Mouse (Mus musculus): ENCODE data around the gene Olfr692. TPM values are rescaled to one million over a fixed set of nuclear protein-coding genes. Genes with fewer than 3 reads are reported as not detected.
"Not testable (repeated sequence)": the region's sequence is repeated elsewhere in the genome, so short reads cannot be mapped to it uniquely, and the experiment has no call there.

Olfr692 gene
- not detected in 2 replicates for polyA plus RNA-seq (2011; ENCODE audit: insufficient read depth, insufficient read length, low read depth, missing spikeins)

- Histone ChIP-seq H3K9ac (ENCODE audit: low read depth, poor library complexity, severe bottlenecking) (no peak within 1 kb of the TSS), H3K9me3 (replicated peaks; ENCODE audit: control insufficient read depth, insufficient read depth, low read length, poor library complexity, severe bottlenecking) (no peaks in the 10 kb centered on the region), H3K4me1 (ENCODE audit: control insufficient read depth, insufficient read depth, low read length) (no peaks in the 10 kb centered on the region), H3K4me3 (ENCODE audit: low read depth, low read length) (no peak within 1 kb of the TSS), H3K27me3 (ENCODE audit: control insufficient read depth, insufficient read depth, low read length, poor library complexity, severe bottlenecking) (no peaks in the 10 kb centered on the region), H3K36me3 (ENCODE audit: control insufficient read depth, insufficient read depth, low read length, poor library complexity, severe bottlenecking) (peaks cover 2% of the 10 kb centered on the region; the same call in 1 of the 2 replicates), H3K27ac (ENCODE audit: insufficient read depth, low read length) (no peak within 1 kb of the TSS)
- TF ChIP-seq CTCF (IDR thresholded peaks at IDR 0.05; ENCODE audit: low read depth, low read length), result no peak
- TF ChIP-seq POLR2A (IDR thresholded peaks at IDR 0.05; ENCODE audit: insufficient read depth, low read length), result no peak
- no peak for TF ChIP-seq EP300 (IDR thresholded peaks at IDR 0.05; ENCODE audit: insufficient read depth, low read depth, low read length)
Observed at GRCm38 (mm10) chr7:105367930-105368329, at the start of gene Olfr692. TSS of gene Olfr692 (plus strand) at chr7:105368230.

GRCm38 (mm10) chr7:105325302-105325701 lies 42.7 kb upstream of the Olfr692 start:
- Histone ChIP-seq H3K4me1 (ENCODE audit: control insufficient read depth, insufficient read depth, low read length) (no peaks in the 10 kb centered on the region), H3K9ac (ENCODE audit: low read depth, poor library complexity, severe bottlenecking) (no peak overlapping the region), H3K36me3 (ENCODE audit: control insufficient read depth, insufficient read depth, low read length, poor library complexity, severe bottlenecking) (no peaks in the 10 kb centered on the region), H3K4me3 (ENCODE audit: low read depth, low read length) (no peak overlapping the region), H3K9me3 (replicated peaks; ENCODE audit: control insufficient read depth, insufficient read depth, low read length, poor library complexity, severe bottlenecking) (no peaks in the 10 kb centered on the region), H3K27ac (ENCODE audit: insufficient read depth, low read length) (no peak overlapping the region), H3K27me3 (ENCODE audit: control insufficient read depth, insufficient read depth, low read length, poor library complexity, severe bottlenecking) (no peaks in the 10 kb centered on the region; the same call in 1 of the 2 replicates)
- no peak for TF ChIP-seq POLR2A (IDR thresholded peaks at IDR 0.05; ENCODE audit: insufficient read depth, low read length)
- no peak for TF ChIP-seq CTCF (IDR thresholded peaks at IDR 0.05; ENCODE audit: low read depth, low read length)
- TF ChIP-seq EP300 (IDR thresholded peaks at IDR 0.05; ENCODE audit: insufficient read depth, low read depth, low read length), result no peak

- H3K27ac ChIP-seq (ENCODE audit: insufficient read depth, low read length), result no peak within 1 kb of the TSS
Observed at GRCm38 (mm10) chr7:105334004-105334403, 34.0 kb upstream of the Olfr692 start, which contains the start of gene Olfr690. TSS of gene Olfr690 (minus strand) at chr7:105334104.

GRCm38 (mm10) chr7:105342170-105342569 lies 25.9 kb upstream of the Olfr692 start, which contains the start of gene Olfr691:
TSS of gene Olfr691 (minus strand) at chr7:105342270.
- Histone ChIP-seq H3K27me3 (ENCODE audit: control insufficient read depth, insufficient read depth, low read length, poor library complexity, severe bottlenecking) (no peaks in the 10 kb centered on the region), H3K36me3 (ENCODE audit: control insufficient read depth, insufficient read depth, low read length, poor library complexity, severe bottlenecking) (no peaks in the 10 kb centered on the region), H3K4me1 (ENCODE audit: control insufficient read depth, insufficient read depth, low read length) (no peaks in the 10 kb centered on the region), H3K9me3 (replicated peaks; ENCODE audit: control insufficient read depth, insufficient read depth, low read length, poor library complexity, severe bottlenecking) (no peaks in the 10 kb centered on the region), H3K4me3 (ENCODE audit: low read depth, low read length) (no peak within 1 kb of the TSS), H3K9ac (ENCODE audit: low read depth, poor library complexity, severe bottlenecking) (no peak within 1 kb of the TSS), H3K27ac (ENCODE audit: insufficient read depth, low read length) (no peak within 1 kb of the TSS)
- TF ChIP-seq CTCF (IDR thresholded peaks at IDR 0.05; ENCODE audit: low read depth, low read length), result no peak
- TF ChIP-seq EP300 (IDR thresholded peaks at IDR 0.05; ENCODE audit: insufficient read depth, low read depth, low read length), result no peak
- TF ChIP-seq POLR2A (IDR thresholded peaks at IDR 0.05; ENCODE audit: insufficient read depth, low read length), result no peak

More at GRCm38 (mm10) chr7:105334004-105334403, 34.0 kb upstream of the Olfr692 start, which contains the start of gene Olfr690:
- no peaks in the 10 kb centered on the region for H3K27me3 ChIP-seq (ENCODE audit: control insufficient read depth, insufficient read depth, low read length, poor library complexity, severe bottlenecking)
- no peak within 1 kb of the TSS for H3K9ac ChIP-seq (ENCODE audit: low read depth, poor library complexity, severe bottlenecking)
- H3K4me3 ChIP-seq (ENCODE audit: low read depth, low read length), result no peak within 1 kb of the TSS
- TF ChIP-seq EP300 (IDR thresholded peaks at IDR 0.05; ENCODE audit: insufficient read depth, low read depth, low read length) (no peak), POLR2A (IDR thresholded peaks at IDR 0.05; ENCODE audit: insufficient read depth, low read length) (no peak), CTCF (IDR thresholded peaks at IDR 0.05; ENCODE audit: low read depth, low read length) (no peak)
- no peaks in the 10 kb centered on the region for H3K9me3 ChIP-seq (replicated peaks; ENCODE audit: control insufficient read depth, insufficient read depth, low read length, poor library complexity, severe bottlenecking)
- H3K36me3 ChIP-seq (ENCODE audit: control insufficient read depth, insufficient read depth, low read length, poor library complexity, severe bottlenecking), result no peaks in the 10 kb centered on the region
- H3K4me1 ChIP-seq (ENCODE audit: control insufficient read depth, insufficient read depth, low read length), result no peaks in the 10 kb centered on the region

- Histone ChIP-seq H3K9me3 (replicated peaks; ENCODE audit: control insufficient read depth, insufficient read depth, low read length, poor library complexity, severe bottlenecking) (no peaks in the 10 kb centered on the region), H3K4me1 (ENCODE audit: control insufficient read depth, insufficient read depth, low read length) (no peaks in the 10 kb centered on the region), H3K27me3 (ENCODE audit: control insufficient read depth, insufficient read depth, low read length, poor library complexity, severe bottlenecking) (no peaks in the 10 kb centered on the region), H3K9ac (ENCODE audit: low read depth, poor library complexity, severe bottlenecking) (no peak overlapping the region), H3K36me3 (ENCODE audit: control insufficient read depth, insufficient read depth, low read length, poor library complexity, severe bottlenecking) (no peaks in the 10 kb centered on the region), H3K27ac (ENCODE audit: insufficient read depth, low read length) (no peak overlapping the region), H3K4me3 (ENCODE audit: low read depth, low read length) (no peak overlapping the region)
- no peak for TF ChIP-seq EP300 (IDR thresholded peaks at IDR 0.05; ENCODE audit: insufficient read depth, low read depth, low read length)
- TF ChIP-seq POLR2A (IDR thresholded peaks at IDR 0.05; ENCODE audit: insufficient read depth, low read length), result no peak
- no peak for TF ChIP-seq CTCF (IDR thresholded peaks at IDR 0.05; ENCODE audit: low read depth, low read length)
Observed at GRCm38 (mm10) chr7:105342752-105343151, 25.3 kb upstream of the Olfr692 start.

- not testable (repeated sequence) for H3K4me1 ChIP-seq (ENCODE audit: control insufficient read depth, insufficient read depth, low read length); H3K27ac ChIP-seq (ENCODE audit: insufficient read depth, low read length); H3K9me3 ChIP-seq (replicated peaks; ENCODE audit: control insufficient read depth, insufficient read depth, low read length, poor library complexity, severe bottlenecking); H3K36me3 ChIP-seq (ENCODE audit: control insufficient read depth, insufficient read depth, low read length, poor library complexity, severe bottlenecking); H3K4me3 ChIP-seq (ENCODE audit: low read depth, low read length); H3K9ac ChIP-seq (ENCODE audit: low read depth, poor library complexity, severe bottlenecking); H3K27me3 ChIP-seq (ENCODE audit: control insufficient read depth, insufficient read depth, low read length, poor library complexity, severe bottlenecking)
Observed at GRCm38 (mm10) chr7:105356064-105356463, 12.0 kb upstream of the Olfr692 start.

GRCm38 (mm10) chr7:105356487-105356886 lies 11.5 kb upstream of the Olfr692 start:
- not testable (repeated sequence) for H3K36me3 ChIP-seq (ENCODE audit: control insufficient read depth, insufficient read depth, low read length, poor library complexity, severe bottlenecking); H3K9ac ChIP-seq (ENCODE audit: low read depth, poor library complexity, severe bottlenecking); H3K9me3 ChIP-seq (replicated peaks; ENCODE audit: control insufficient read depth, insufficient read depth, low read length, poor library complexity, severe bottlenecking); H3K27me3 ChIP-seq (ENCODE audit: control insufficient read depth, insufficient read depth, low read length, poor library complexity, severe bottlenecking); H3K4me1 ChIP-seq (ENCODE audit: control insufficient read depth, insufficient read depth, low read length); H3K27ac ChIP-seq (ENCODE audit: insufficient read depth, low read length); H3K4me3 ChIP-seq (ENCODE audit: low read depth, low read length)
